Mouse (Mus musculus) forebrain, embryonic 16.5 days (tissue): ENCODE measurements around the gene Zfr2. TPM values are rescaled to one million over a fixed set of nuclear protein-coding genes. Genes with fewer than 3 reads are reported as not detected.

Experiments used
- ATAC-seq: fragments of 200-750 bp; cut with Nextera tagmentation; 2 replicates; pipeline ENCODE4 v1.8.0; 2017; ENCODE audit warnings: mild to moderate bottlenecking, moderate library complexity
- H3K27ac ChIP-seq: fragments of 300-500 bp; sonication (generic); 2 replicates; pipeline ENCODE4 v1.5.1; 2014; ENCODE audit warnings: low read length, control low read depth
- H3K27me3 ChIP-seq: fragments of 300-500 bp; sonication (generic); replicated peaks from 2 replicates; pipeline ENCODE4 v1.6.1; 2014; ENCODE audit warnings: low read length; ENCODE audit not compliant: control insufficient read depth, insufficient read depth
- H3K36me3 ChIP-seq: fragments of 300-500 bp; sonication (generic); 2 replicates; pipeline ENCODE4 v1.6.1; 2014; ENCODE audit not compliant: control insufficient read depth, insufficient read depth
- H3K4me1 ChIP-seq: fragments of 300-500 bp; sonication (generic); replicated peaks from 2 replicates; pipeline ENCODE4 v1.6.1; 2014; ENCODE audit warnings: low read length; ENCODE audit not compliant: control insufficient read depth, insufficient read depth
- H3K4me2 ChIP-seq: fragments of 300-500 bp; sonication (generic); 2 replicates; pipeline ENCODE4 v1.6.1; 2014; ENCODE audit warnings: mild to moderate bottlenecking, low read length, control low read depth
- H3K4me3 ChIP-seq: fragments of 300-500 bp; sonication (generic); replicated peaks from 2 replicates; pipeline ENCODE4 v1.5.1; 2014; ENCODE audit warnings: mild to moderate bottlenecking, low read length, control low read depth
- H3K9ac ChIP-seq: fragments of 300-500 bp; sonication (generic); replicated peaks from 2 replicates; pipeline ENCODE4 v1.6.1; 2014; ENCODE audit warnings: low read depth, low read length, control low read depth
- H3K9me3 ChIP-seq: fragments of 300-500 bp; sonication (generic); 2 replicates; pipeline ENCODE4 v1.6.1; 2016; ENCODE audit warnings: low read length; ENCODE audit not compliant: control insufficient read depth
- WGBS: fragments of 180-500 bp; shearing (Covaris S2); extraction: QIAGEN DNeasy Blood & Tissue Kit; methylation state at CpG from one replicate; pipeline ENCODE4 v1.1.7; 2014; 5-methylcytosine and 5-hydroxymethylcytosine counted together
- polyA plus RNA-seq: library from polyadenylated mRNA; unstranded; fragments of >200 nt; fragmentation: Nextera tagmentation; extraction: Ambion mirVana; gene quantifications from 2 replicates; pipeline ENCODE4 v1.2.1, GENCODE M21; 2015

Zfr2 gene
- polyA plus RNA-seq, 1 experiment from 2014 or later = 24.0 TPM

DNA sequence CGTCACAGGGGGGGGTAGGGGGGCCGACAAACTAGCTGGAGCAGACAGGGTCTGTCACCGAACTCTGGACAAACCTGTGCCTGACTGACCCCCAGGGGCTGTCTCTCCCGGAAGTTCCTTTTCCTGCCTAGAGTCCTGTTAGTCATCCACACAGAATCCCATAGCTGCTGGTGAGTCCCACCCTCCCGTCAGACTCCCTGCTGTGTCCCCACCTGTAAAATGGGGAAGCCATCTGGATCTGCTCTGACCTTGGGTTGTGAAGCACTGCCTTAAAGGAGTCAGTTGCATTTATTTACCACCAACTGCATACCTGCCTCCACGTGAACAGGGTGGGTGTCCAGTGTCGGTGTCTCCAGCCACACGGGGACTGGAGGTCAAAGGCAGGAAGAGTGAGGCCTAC lies 61.5 kb downstream of the Zfr2 start:
- peaks cover 29% of the 10 kb centered on the region for H3K4me1 ChIP-seq
- no peak overlapping the region for H3K27ac ChIP-seq
- no peaks in the 10 kb centered on the region for H3K36me3 ChIP-seq
- peak overlapping the region; percentile 95 for H3K9ac ChIP-seq
- H3K9me3 ChIP-seq = no peaks in the 10 kb centered on the region
- H3K4me3 ChIP-seq = peak overlapping the region; percentile 99
- 68% methylated on average over 8 of the region's 8 CpGs for WGBS
- H3K27me3 ChIP-seq = no peaks in the 10 kb centered on the region
- ATAC-seq = no peak
- H3K4me2 ChIP-seq = peak overlapping the region; percentile 98

DNA sequence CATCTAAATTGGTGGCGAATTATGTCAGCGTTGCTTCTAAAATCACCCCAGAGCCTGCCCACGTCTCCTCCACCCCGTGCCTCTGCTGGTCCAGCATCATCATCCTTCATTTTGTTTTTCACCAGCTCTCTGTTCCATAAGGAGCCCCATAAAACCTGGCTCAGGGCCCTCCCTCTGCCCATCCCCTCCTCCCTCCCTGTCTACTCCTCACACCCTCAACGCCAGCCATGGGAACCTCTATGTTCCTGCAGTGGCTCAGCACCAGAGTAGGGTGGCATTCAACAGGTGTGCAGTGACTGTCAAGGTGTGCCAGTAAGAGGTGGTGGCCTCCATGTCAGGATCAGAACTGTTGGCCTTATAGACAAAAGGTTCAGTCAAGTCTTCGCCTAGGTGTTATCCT lies 62.2 kb downstream of the Zfr2 start:
- Histone ChIP-seq H3K9me3 (no peaks in the 10 kb centered on the region), H3K4me1 (peaks cover 28% of the 10 kb centered on the region), H3K27ac (no peak overlapping the region), H3K4me3 (no peak overlapping the region), H3K4me2 (no peak overlapping the region; the same call in 1 of the 2 replicates), H3K9ac (no peak overlapping the region), H3K27me3 (no peaks in the 10 kb centered on the region), H3K36me3 (no peaks in the 10 kb centered on the region)
- ATAC-seq = no peak
- WGBS = 84% methylated on average over 6 of the region's 6 CpGs

DNA sequence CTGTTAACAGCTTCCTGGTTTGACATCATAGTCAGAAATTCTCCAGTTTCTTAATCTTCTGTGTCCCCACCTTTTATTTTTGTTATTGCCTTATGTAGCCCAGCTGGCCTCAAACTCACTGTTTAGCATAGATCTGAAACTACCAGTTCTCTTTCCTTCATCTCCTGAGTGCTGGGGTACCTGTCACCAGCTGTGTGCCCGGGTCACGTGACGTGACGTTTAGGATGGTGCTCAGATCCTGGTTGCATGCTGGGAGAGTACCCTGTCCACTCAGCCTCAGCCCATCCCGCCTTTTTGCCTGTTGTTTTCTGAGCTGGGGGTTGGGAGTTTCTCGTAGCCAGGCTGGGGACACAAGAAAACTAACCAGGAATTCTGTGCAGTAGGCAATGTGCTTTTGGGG lies 64.3 kb downstream of the Zfr2 start:
- Histone ChIP-seq H3K9ac (no peak overlapping the region), H3K9me3 (no peaks in the 10 kb centered on the region), H3K4me1 (peaks cover 19% of the 10 kb centered on the region), H3K36me3 (no peaks in the 10 kb centered on the region), H3K27me3 (no peaks in the 10 kb centered on the region), H3K4me3 (no peak overlapping the region), H3K27ac (no peak overlapping the region), H3K4me2 (no peak overlapping the region)
- no peak for ATAC-seq
- WGBS = 84% methylated on average over 6 of the region's 6 CpGs

DNA sequence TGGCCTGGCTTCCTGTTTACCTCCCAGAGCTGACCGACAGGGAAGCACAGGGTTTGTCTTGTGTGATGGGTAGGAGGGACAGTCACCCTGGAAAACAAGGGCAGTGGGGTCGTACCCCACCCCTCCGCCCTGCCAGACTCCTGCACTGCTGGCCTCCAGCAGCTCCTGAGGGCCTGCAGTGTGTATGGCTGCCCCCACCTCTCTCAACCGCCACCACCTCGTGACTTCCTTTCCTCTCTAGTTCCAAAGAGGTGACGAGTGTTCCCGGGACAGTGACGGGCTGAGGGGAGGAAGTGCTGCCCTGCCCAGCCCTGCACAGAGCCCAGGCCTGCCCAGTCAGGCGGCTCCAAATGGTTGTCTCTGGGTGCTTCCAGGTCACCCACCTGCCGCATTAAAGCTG lies 64.9 kb downstream of the Zfr2 start:
- Histone ChIP-seq H3K27me3 (no peaks in the 10 kb centered on the region), H3K9ac (no peak overlapping the region), H3K4me3 (no peak overlapping the region), H3K4me2 (no peak overlapping the region), H3K36me3 (no peaks in the 10 kb centered on the region), H3K4me1 (peaks cover 25% of the 10 kb centered on the region), H3K27ac (no peak overlapping the region; the same call in 1 of the 2 replicates), H3K9me3 (no peaks in the 10 kb centered on the region)
- WGBS = 75% methylated on average over 9 of the region's 10 CpGs
- ATAC-seq = no peak

DNA sequence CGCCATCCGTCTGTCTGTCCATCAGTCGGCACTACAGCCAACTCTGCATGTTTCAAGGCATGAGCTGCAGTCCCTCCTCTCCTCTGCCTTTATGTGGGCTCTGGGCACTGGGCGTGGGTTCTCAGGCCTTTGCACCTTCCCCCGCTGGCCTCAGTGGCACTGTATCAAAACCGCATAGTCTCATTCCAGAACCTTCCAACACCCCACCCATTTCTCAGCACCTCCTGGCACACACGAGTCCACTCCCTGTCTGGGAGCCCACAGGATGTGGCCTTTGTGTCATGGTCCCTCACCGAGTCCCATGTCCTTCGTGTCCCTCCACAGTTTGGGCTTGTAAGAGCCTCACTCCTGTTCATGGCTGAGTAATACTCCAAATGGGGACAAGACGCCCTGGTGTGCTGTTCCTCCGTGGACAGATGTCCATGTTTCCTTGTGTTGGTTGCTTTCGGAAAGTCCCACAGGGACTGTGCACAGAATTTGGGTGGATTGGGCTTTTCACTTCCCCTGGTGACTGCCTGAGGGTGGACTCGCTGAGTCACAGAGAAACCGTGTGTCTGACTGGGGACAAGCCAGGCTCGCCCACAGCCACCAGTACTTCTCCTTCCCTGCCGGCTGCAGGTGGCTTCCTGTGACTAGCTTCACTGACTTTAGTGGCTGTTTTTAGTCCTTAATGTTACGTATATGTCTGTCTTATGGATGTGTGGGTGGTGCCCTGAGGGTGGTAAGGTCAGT lies 65.6 kb downstream of the Zfr2 start:
- H3K36me3 ChIP-seq = no peaks in the 10 kb centered on the region
- peak overlapping the region; percentile 44 for H3K27ac ChIP-seq
- ATAC-seq = no peak
- WGBS = 94% methylated on average over 17 of the region's 17 CpGs
- no peaks in the 10 kb centered on the region for H3K9me3 ChIP-seq
- H3K27me3 ChIP-seq = no peaks in the 10 kb centered on the region
- no peak overlapping the region for H3K4me3 ChIP-seq
- peaks cover 32% of the 10 kb centered on the region for H3K4me1 ChIP-seq
- no peak overlapping the region for H3K4me2 ChIP-seq
- H3K9ac ChIP-seq = no peak overlapping the region

DNA sequence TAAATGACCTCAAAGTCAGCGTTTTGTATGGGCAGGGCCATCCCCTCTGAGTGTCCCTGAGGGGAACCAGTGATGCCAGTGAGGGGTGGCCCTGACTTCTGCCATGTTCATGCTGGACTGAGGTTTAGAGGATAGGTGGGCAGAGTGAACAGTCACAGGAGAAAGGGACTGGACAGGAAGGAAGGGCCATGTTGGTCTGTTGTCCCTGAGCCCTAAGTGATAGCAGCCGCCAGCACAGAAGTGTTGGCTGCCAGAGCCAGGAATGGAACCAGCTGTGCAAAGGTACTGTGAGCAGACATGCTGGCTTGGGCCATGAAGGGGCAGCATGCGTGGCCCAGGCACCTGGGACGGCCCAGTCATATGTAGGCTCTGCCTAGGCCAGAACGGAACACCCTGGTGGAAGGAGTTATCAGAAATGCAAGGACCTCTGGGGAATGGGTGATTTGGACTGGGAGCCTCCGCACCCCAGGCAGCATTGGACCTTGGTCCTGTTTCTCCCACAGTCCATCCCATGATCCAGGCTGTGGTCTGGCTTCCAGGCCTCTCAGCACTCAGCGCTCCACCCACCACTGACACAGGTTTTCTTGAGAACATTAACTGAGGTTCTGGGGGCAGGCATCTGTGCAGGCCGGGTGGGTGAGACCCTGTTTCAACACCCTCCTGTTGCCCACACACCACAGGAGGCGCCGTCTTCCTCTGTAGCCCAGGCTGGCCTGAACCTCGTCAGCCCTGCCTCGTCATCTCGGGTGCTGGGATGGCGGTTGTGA lies 66.8 kb downstream of the Zfr2 start:
- Histone ChIP-seq H3K4me3 (no peak overlapping the region), H3K27me3 (no peaks in the 10 kb centered on the region), H3K9me3 (no peaks in the 10 kb centered on the region), H3K36me3 (no peaks in the 10 kb centered on the region), H3K27ac (no peak overlapping the region), H3K4me2 (no peak overlapping the region), H3K9ac (no peak overlapping the region), H3K4me1 (peaks cover 20% of the 10 kb centered on the region)
- WGBS = 91% methylated on average over 14 of the region's 14 CpGs
- no peak for ATAC-seq

DNA sequence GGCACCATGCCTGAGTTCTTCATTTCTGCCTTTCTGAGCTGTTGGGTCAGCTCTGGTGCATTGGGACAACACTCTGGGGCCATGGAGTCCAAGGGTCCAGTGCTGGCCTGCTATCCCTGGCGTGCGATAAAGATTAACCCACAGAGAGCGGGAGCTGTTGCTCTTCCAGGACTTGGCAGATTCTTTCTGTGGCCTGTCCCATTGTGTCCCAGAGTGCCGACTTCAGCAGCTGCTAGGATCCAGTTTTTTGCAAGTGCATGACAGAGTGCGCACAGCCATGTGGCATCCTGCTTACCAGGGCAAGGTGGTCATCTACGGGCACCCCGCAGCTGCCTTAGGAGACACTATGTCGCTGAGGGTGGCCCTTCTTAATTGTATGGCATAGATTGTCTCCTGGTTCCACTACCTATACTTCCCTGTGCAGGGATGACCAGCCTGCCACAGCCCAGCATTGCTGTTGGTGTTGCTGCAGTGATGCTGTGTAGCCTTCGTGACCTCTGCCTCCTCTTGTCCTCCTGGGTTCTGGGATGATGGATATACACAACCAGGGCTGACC lies 67.5 kb downstream of the Zfr2 start:
- H3K9me3 ChIP-seq = no peaks in the 10 kb centered on the region
- H3K27ac ChIP-seq = no peak overlapping the region
- ATAC-seq = no peak
- H3K4me2 ChIP-seq = no peak overlapping the region
- 86% methylated on average over 9 of the region's 9 CpGs for WGBS
- no peak overlapping the region for H3K9ac ChIP-seq
- no peak overlapping the region for H3K4me3 ChIP-seq
- no peaks in the 10 kb centered on the region for H3K27me3 ChIP-seq
- peaks cover 14% of the 10 kb centered on the region for H3K4me1 ChIP-seq
- H3K36me3 ChIP-seq = no peaks in the 10 kb centered on the region

DNA sequence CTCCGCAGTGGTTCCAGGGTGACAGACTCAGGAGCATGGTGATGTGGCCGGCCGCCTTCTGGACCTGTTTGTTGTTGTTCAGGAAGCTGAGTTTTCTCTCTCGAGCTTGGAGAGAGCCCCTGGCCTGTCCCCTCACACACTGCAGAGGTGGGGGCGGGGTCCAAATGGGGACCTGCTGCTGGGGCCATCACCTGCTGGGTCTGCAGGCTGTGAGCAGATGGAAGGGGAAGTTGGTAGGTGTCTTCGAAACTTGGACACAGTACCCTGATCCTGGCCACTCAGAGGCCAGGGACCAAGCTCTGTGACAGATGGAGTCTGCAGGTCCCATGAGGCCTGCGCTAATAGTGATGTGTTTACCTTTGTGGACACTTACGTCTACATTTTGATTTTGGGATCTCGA lies 68.4 kb downstream of the Zfr2 start:
- Histone ChIP-seq H3K27me3 (no peaks in the 10 kb centered on the region), H3K36me3 (peaks cover 1% of the 10 kb centered on the region), H3K4me3 (no peak overlapping the region), H3K4me2 (no peak overlapping the region), H3K9me3 (no peaks in the 10 kb centered on the region), H3K27ac (no peak overlapping the region), H3K4me1 (peaks cover 14% of the 10 kb centered on the region), H3K9ac (no peak overlapping the region)
- ATAC-seq = no peak
- WGBS = 86% methylated on average over 9 of the region's 9 CpGs
